Mouse (Mus musculus) liver, postnatal 0 days (tissue): ENCODE results near the gene Ccnd3. TPM values are rescaled to one million over a fixed set of nuclear protein-coding genes. Genes with fewer than 3 reads are reported as not detected.

ENCODE experiments used
- ATAC-seq: fragments of 200-750 bp; cut with Nextera tagmentation; 2 replicates; pipeline ENCODE4 v1.8.0; 2017; ENCODE audit warnings: mild to moderate bottlenecking, moderate library complexity
- DNase-seq: peaks from one replicate; pipeline ENCODE4 v3.0.0-alpha.2; 2016
- H3K27ac ChIP-seq: fragments of 300-500 bp; sonication (generic); 2 replicates; pipeline ENCODE4 v1.5.1; 2014; ENCODE audit warnings: antibody characterized with exemption, moderate library complexity, mild to moderate bottlenecking, low read depth
- H3K27me3 ChIP-seq: fragments of 300-500 bp; sonication (generic); 2 replicates; pipeline ENCODE4 v1.6.1; 2014; ENCODE audit warnings: low read length, control low read depth, mixed read lengths; ENCODE audit not compliant: insufficient read depth
- H3K36me3 ChIP-seq: fragments of 300-500 bp; sonication (generic); replicated peaks from 2 replicates; pipeline ENCODE4 v1.6.1; 2014; ENCODE audit warnings: mild to moderate bottlenecking, control low read depth, low read length, moderate library complexity, mixed read lengths; ENCODE audit not compliant: insufficient read depth
- H3K4me1 ChIP-seq: fragments of 300-500 bp; sonication (generic); 2 replicates; pipeline ENCODE4 v1.6.1; 2014; ENCODE audit warnings: antibody characterized with exemption, mild to moderate bottlenecking, control low read depth; ENCODE audit not compliant: insufficient read depth
- H3K4me2 ChIP-seq: fragments of 300-500 bp; sonication (generic); 2 replicates; pipeline ENCODE4 v1.6.1; 2014; ENCODE audit warnings: low read depth, mild to moderate bottlenecking, low read length, moderate library complexity, mixed read lengths
- H3K4me3 ChIP-seq: fragments of 300-500 bp; sonication (generic); 2 replicates; pipeline ENCODE4 v1.5.1; 2014; ENCODE audit warnings: low read depth, low read length
- H3K9ac ChIP-seq: fragments of 300-500 bp; sonication (generic); replicated peaks from 2 replicates; pipeline ENCODE4 v1.6.1; 2014; ENCODE audit warnings: mild to moderate bottlenecking, moderate library complexity
- H3K9me3 ChIP-seq: fragments of 300-500 bp; sonication (generic); 2 replicates; pipeline ENCODE4 v1.6.1; 2016; ENCODE audit warnings: mild to moderate bottlenecking, control low read depth, low read length, mixed read lengths
- CTCF ChIP-seq: sonication (generic); IDR thresholded peaks from 2 replicates; pipeline ENCODE4 v1.5.1; 2016; ENCODE audit warnings: antibody characterized with exemption, low read depth
- EP300 ChIP-seq: IDR thresholded peaks from 2 replicates; pipeline ENCODE4 v1.6.1; 2016; ENCODE audit warnings: antibody characterized with exemption, low read depth, mild to moderate bottlenecking
- WGBS: fragments of 180-500 bp; shearing (Covaris S2); extraction: QIAGEN DNeasy Blood & Tissue Kit; methylation state at CpG from one replicate; pipeline ENCODE4 v1.1.7; 2014; ENCODE audit not compliant: insufficient replicate concordance; 5-methylcytosine and 5-hydroxymethylcytosine counted together
- polyA plus RNA-seq: library from polyadenylated mRNA; unstranded; fragments of >200 nt; fragmentation: Nextera tagmentation; extraction: Ambion mirVana; gene quantifications from 2 replicates; pipeline ENCODE4 v1.2.1, GENCODE M21; 2015

The Ccnd3 gene
- polyA plus RNA-seq = 249 and 250 TPM in 2 replicates

GRCm38 (mm10) chr17:47504941-47505346, at the start of gene Ccnd3:
Gene Ccnd3 (plus strand): TSS chr17:47505051.
- ATAC-seq (peak; percentile 19), DNase-seq (peak; percentile 86)
- H3K9ac ChIP-seq = peak within 1 kb of the TSS; percentile 70
- TF ChIP-seq CTCF (no peak), EP300 (0 out of 2 replicates have a peak, but pooled peaks have one; percentile 33)
- H3K36me3 ChIP-seq = peaks cover 6% of the 10 kb centered on the region; the same call in 1 of the 2 replicates
- H3K4me1 ChIP-seq = peaks cover 58% of the 10 kb centered on the region
- H3K27me3 ChIP-seq = no peaks in the 10 kb centered on the region
- peak within 1 kb of the TSS; percentile 100 for H3K27ac ChIP-seq
- 1% methylated on average over 22 of the region's 22 CpGs for WGBS
- peak within 1 kb of the TSS; percentile 89 for H3K4me2 ChIP-seq
- H3K9me3 ChIP-seq = no peaks in the 10 kb centered on the region
- H3K4me3 ChIP-seq = peak within 1 kb of the TSS; percentile 60

GRCm38 (mm10) chr17:47458310-47458709, 46.5 kb upstream of the Ccnd3 start:
- Histone ChIP-seq H3K27ac (no peak overlapping the region), H3K9me3 (no peaks in the 10 kb centered on the region), H3K36me3 (0 out of 2 replicates have a peak, but pooled peaks cover 2% of the 10 kb centered on the region), H3K4me1 (peaks cover 37% of the 10 kb centered on the region), H3K27me3 (no peaks in the 10 kb centered on the region), H3K4me3 (no peak overlapping the region), H3K4me2 (no peak overlapping the region), H3K9ac (no peak overlapping the region)
- 65% methylated on average over 13 of the region's 13 CpGs for WGBS
- DNase-seq (no peak), ATAC-seq (no peak)
- TF ChIP-seq EP300 = no peak
- no peak for TF ChIP-seq CTCF

- no peak overlapping the region for H3K27ac ChIP-seq
- H3K4me3 ChIP-seq = no peak overlapping the region
- no peak overlapping the region for H3K9ac ChIP-seq
- 82% methylated on average over 2 of the region's 2 CpGs for WGBS
- no peak for ATAC-seq
- no peaks in the 10 kb centered on the region for H3K9me3 ChIP-seq
- peaks cover 33% of the 10 kb centered on the region for H3K4me1 ChIP-seq
- no peak overlapping the region for H3K4me2 ChIP-seq
- no peak for TF ChIP-seq EP300
- TF ChIP-seq CTCF = no peak
- no peak for DNase-seq
- 0 out of 2 replicates have a peak, but pooled peaks cover 2% of the 10 kb centered on the region for H3K36me3 ChIP-seq
- no peaks in the 10 kb centered on the region for H3K27me3 ChIP-seq
These were observed 45.9 kb upstream of the Ccnd3 start for GRCm38 (mm10) chr17:47458936-47459335.

- peaks cover 33% of the 10 kb centered on the region for H3K4me1 ChIP-seq
These were observed 45.4 kb upstream of the Ccnd3 start for GRCm38 (mm10) chr17:47459341-47459919.

GRCm38 (mm10) chr17:47461688-47462087, 43.2 kb upstream of the Ccnd3 start:
- Histone ChIP-seq H3K4me1 (peaks cover 24% of the 10 kb centered on the region), H3K27me3 (no peaks in the 10 kb centered on the region), H3K27ac (peak overlapping the region; percentile 86; the same call in 1 of the 2 replicates), H3K36me3 (no peaks in the 10 kb centered on the region), H3K9me3 (no peaks in the 10 kb centered on the region), H3K4me2 (no peak overlapping the region), H3K4me3 (no peak overlapping the region), H3K9ac (no peak overlapping the region)
- TF ChIP-seq EP300 (no peak), CTCF (no peak)
- ATAC-seq = no peak
- WGBS = 38% methylated on average over 3 of the region's 3 CpGs
- DNase-seq = no peak

More at GRCm38 (mm10) chr17:47459341-47459919, 45.4 kb upstream of the Ccnd3 start:
- DNase-seq (no peak), ATAC-seq (no peak)
- 45% methylated on average over 3 of the region's 3 CpGs for WGBS
- no peak for TF ChIP-seq CTCF
- TF ChIP-seq EP300 = no peak
- Histone ChIP-seq H3K9ac (no peak overlapping the region), H3K36me3 (0 out of 2 replicates have a peak, but pooled peaks cover 2% of the 10 kb centered on the region), H3K4me3 (no peak overlapping the region), H3K27ac (no peak overlapping the region), H3K4me2 (no peak overlapping the region), H3K27me3 (no peaks in the 10 kb centered on the region), H3K9me3 (no peaks in the 10 kb centered on the region)

GRCm38 (mm10) chr17:47462209-47462608, 42.6 kb upstream of the Ccnd3 start:
- no peaks in the 10 kb centered on the region for H3K27me3 ChIP-seq
- no peak overlapping the region for H3K9ac ChIP-seq
- H3K9me3 ChIP-seq = no peaks in the 10 kb centered on the region
- TF ChIP-seq CTCF (no peak), EP300 (no peak)
- peaks cover 24% of the 10 kb centered on the region for H3K4me1 ChIP-seq
- no peak for DNase-seq
- H3K27ac ChIP-seq = peak overlapping the region; percentile 86
- WGBS = 62% methylated on average over 7 of the region's 7 CpGs
- no peak for ATAC-seq
- H3K36me3 ChIP-seq = peaks cover 2% of the 10 kb centered on the region; the same call in 1 of the 2 replicates
- no peak overlapping the region for H3K4me3 ChIP-seq
- no peak overlapping the region for H3K4me2 ChIP-seq
